Mouse (Mus musculus) colon, adult 2 months (tissue): ENCODE data around the gene Adtrp. TPM values are rescaled to one million over a fixed set of nuclear protein-coding genes. Genes with fewer than 3 reads are reported as not detected.

Experiments used
- polyA plus RNA-seq: library from polyadenylated mRNA; depleted of rRNA; stranded (reverse); fragments of >200 nt; gene quantifications from 2 replicates; pipeline ENCODE4 v1.2.3, GENCODE M21; 2012; rRNA removed

Adtrp gene
- polyA plus RNA-seq: 23.7 and 25.7 TPM in 2 replicates

DNA sequence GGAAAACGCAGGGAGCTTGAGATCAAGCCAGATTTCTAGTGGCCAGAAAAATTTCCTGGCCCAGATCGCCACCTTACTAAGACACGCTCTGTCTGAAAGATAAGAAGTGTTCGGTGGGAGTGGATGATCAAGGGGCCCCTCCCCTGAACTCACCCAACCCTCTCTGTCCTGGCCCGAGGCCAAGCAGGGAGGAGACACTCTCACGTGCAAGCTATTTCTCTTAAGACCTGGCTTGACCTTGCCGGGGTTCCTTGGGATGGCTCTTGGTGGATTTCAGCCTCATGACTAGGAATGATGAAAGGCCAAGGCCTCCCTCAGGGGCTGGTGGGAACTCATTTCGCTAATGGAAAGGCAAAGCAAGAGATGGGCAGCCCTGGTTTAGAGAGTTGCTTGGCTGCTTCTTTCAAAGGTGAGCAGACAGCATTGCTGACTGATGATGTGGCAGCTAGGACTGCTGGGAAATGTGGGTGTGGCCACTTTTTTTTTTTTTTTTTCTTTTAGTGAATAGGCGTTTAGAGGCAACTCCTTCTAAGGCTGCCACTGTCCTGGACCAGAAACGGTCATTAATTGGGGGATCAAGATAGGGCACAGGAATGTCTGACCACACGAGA, at the start of gene Adtrp:
TSS of gene Adtrp (minus strand) at position 169 of the 611 bp plus-strand sequence.

Other genes with a start within 250 kb of the Adtrp start
- 7.1 and 10.8 TPM in 2 replicates for gene Tmem170b, start 241.8 kb downstream of the Adtrp start, polyA plus RNA-seq
- gene Hivep1, start 204.3 kb upstream of the Adtrp start, polyA plus RNA-seq: 28.7 and 31.6 TPM in 2 replicates